Mouse (Mus musculus) cortical plate, adult 2 months (tissue): ENCODE measurements around the gene Tmem108.

ENCODE experiments used
- CTCF ChIP-seq: fragments of 200-500 bp; IDR thresholded peaks from 2 replicates; pipeline ENCODE4 v1.5.1; 2011; ENCODE audit warnings: mild to moderate bottlenecking, control low read depth, low read length; ENCODE audit not compliant: insufficient read depth; ENCODE audit errors: extremely low read depth
- POLR2A ChIP-seq: fragments of 200-500 bp; IDR thresholded peaks from 2 replicates; pipeline ENCODE4 v1.6.1; 2011; ENCODE audit warnings: mild to moderate bottlenecking, low read length, control low read depth; ENCODE audit not compliant: insufficient read depth; ENCODE audit errors: extremely low read depth

DNA sequence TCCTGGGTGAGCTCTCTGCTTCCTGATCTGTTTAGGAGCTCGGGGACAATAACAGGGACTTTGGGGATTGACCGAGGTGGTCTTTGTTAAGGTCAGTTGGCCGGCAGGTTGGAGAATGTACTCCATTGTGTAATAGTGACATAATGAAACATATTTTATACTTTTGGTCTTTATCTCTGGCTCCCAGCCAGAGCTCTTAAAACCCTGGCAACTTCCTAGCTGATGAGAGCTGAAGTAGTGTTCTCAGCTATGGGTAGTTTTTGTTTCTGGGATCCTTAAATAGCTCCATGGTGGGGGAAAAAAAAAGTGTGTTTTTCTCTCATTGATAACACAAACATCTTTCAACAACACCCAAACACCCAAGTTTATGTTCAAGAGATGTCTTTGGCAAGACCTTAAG is 321.0 kb downstream of the Tmem108 start:
- no peak for TF ChIP-seq CTCF
- TF ChIP-seq POLR2A, result no peak
